ENCODE assay signal across 8 mouse cellular contexts in genomic region chr5:112470144-112470543, GRCm38 (mm10). TPM values are rescaled to one million over a fixed set of nuclear protein-coding genes. Genes with fewer than 3 reads are reported as not detected.
DNase-seq lines count a peak whose midpoint lies in the region.

No protein-coding gene starts in this region.

- peak; percentile 44 to 65 for DNase-seq in heart, postnatal 10 days
- no peak for DNase-seq in heart, adult 11 months
- peak; percentile 46 for DNase-seq in urinary bladder, postnatal 14 days (ENCODE audit: low spot score)
- DNase-seq in urinary bladder, postnatal 4 days (ENCODE audit: low spot score in 2 of 2), result no peak
- DNase-seq in cerebellum, adult 9-10 months, result peak; percentile 86
- peak; percentile 49 for DNase-seq in kidney, postnatal 14 days
- peak; percentile 40 for DNase-seq in right cerebral cortex, postnatal 4 days
- DNase-seq in ovary, adult 18-20 months (ENCODE audit: low spot score), result no peak

- intact Hi-C loops in heart, postnatal 10 days (cut with DNase I), result loop anchor here (5.0 kb wide), 1 partner anchor 102 kb away; no protein-coding TSS in a partner anchor

RNA-seq across cellular contexts. Expression of gene Gm6588, which starts 20.9 kb away (rescaled TPM):
- not detected for total RNA-seq in heart, postnatal 10 days (2021)

Comparison
In these comparisons a context has a peak if more than half of its experiments do, and no peak if none do; other contexts are left out.
1. DNase-seq: peak in heart, postnatal 10 days (2 of 2), urinary bladder, postnatal 14 days (single experiment), cerebellum, adult 9-10 months (single experiment), kidney, postnatal 14 days (single experiment) and right cerebral cortex, postnatal 4 days (single experiment); none in heart, adult 11 months (single experiment), urinary bladder, postnatal 4 days (0 of 2) and ovary, adult 18-20 months (single experiment).